Mouse (Mus musculus) heart, adult 18-20 months (tissue): ENCODE results near the gene Gatb. TPM values are rescaled to one million over a fixed set of nuclear protein-coding genes. Genes with fewer than 3 reads are reported as not detected.

Source experiments
- DNase-seq, 2 experiments: peaks; one replicate each; pipeline ENCODE4 v3.0.0; 2021 to 2022; ENCODE audit warnings: mixed read lengths in 1 of 2
- total RNA-seq, 2 experiments: library from RNA; stranded (reverse); gene quantifications; 2 replicates each; pipeline ENCODE4 v1.2.3; 2021

Gene Gatb
- total RNA-seq, 2 experiments from 2014 or later, result 52.3 to 52.6 TPM

DNA sequence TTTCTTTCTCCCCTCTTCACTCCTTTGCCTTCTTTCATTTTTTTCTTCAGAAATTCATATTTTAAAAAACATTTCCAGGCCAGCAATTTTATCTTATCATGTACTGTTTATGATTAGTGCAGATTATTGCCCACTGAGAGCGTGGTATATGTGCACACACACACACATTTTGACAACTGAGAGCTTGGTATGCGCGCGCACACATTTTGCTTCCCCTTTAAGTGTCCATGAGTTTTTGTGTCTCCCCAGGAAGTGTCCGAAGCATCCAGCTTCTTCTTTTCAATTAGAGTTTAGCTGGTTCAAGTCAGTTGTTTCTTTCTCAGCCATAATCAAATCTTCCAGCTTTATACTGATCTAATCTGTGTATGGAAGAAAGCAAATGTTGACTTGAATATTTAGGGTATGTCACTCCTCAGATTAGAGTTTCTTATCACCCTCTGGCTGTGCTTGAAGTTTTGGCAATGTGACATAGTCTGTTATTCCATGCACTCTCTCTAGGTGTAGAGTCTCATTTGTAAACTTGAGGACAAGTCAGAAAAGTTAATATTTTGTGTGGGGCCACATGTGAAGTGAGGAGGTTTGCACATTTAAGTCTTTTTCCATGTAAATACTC, 18.8 kb downstream of the Gatb start:
- no peak for DNase-seq

DNA sequence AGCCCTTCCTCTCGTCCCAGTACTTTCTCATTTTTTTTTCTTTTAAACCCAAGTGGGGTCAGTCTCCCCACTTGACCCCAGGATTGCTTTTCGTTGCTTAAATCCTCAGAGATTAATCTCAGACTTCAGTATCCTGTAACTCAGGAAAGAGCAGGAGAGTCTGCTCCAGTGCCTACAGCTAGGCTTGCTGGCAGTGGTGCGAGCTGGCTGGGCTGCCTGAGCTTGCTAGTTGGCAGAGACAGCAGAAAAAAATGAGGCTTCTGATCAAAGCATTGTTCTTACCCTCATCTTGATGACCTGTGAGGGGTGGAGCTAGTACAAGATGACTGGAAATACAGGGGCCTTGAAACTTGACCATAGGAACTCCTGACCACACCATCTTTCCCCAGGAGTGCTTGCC, 20.5 kb downstream of the Gatb start:
- no peak for DNase-seq

DNA sequence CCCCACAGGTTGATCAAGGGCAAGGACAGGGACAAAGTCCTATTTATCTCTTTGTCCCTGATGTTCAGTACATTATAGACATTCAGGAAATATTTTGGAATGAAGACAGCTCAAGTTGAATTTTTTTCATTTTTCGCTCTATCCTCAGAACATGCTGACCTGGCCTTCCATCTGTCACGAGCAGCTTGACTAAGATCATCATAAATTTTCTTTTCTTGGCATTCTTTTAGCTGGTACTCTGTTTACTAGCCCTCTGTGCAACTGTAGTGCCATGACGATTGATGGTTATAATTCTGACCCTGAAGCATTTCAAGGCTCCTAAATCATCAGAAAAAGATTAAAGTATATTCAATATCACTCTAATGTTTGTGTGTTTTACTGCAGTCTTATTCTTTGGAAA, 25.6 kb downstream of the Gatb start:
- no peak for DNase-seq

DNA sequence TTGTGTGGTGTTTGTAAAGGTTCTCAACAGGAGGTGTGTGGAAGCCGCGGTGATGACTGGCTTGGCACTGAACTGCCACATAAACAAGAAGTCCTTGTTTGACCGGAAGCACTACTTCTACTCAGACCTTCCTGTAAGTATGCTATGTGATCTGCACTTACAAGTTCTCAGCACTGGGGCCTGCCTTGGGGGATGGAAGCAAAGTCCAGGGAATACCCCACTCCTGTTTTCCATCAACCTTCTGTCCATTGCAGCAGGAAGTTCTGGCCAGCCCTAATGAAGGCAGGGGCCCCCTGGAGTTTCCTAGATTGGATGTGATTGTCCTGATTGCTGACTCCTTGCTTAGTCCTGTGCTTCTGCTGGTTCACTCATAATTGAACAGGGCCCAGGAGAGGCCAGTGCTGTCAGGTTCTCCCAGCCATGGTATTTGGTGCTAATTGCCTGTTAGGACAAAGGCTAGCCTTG, 28.0 kb downstream of the Gatb start:
- no peak for DNase-seq

DNA sequence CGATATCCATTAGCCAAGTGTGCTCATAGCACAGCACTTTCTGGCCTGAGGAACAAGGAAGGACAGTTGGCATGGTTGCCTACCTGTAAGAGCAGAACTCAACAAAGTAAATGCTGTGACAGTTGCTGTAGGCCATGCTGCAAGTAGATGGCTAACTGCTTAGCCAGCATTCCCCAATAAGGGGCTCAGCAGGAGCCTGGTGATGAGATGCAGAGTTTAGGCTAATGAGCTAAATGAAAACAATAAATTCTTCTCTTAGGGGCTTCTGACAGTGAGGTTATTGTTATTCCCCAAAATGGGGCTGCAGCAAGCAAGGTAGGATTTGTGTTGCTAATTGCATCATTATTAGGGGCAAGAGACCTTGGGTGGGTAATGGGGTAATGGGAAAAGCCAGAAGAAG, 29.9 kb downstream of the Gatb start:
- DNase-seq, result no peak

DNA sequence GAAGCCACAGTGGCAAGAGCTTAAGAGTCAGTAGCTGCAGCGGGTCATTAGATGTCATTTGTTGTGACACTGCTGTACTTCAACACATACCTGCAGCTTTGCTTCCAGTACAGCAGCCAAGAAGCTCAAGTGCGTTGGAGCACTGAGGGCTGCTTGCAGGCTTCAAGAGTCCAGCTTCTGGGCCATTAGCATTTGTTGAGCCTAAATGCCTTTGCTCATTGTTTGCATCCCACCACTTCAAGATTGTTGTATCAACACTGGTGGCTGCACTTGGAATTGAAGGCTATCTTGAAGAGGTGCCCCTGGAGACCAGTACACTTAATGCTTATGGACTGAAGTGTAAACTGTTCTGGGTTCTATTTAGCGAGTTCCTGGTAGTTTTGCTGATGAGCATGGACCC, 33.0 kb downstream of the Gatb start:
- DNase-seq, result no peak

DNA sequence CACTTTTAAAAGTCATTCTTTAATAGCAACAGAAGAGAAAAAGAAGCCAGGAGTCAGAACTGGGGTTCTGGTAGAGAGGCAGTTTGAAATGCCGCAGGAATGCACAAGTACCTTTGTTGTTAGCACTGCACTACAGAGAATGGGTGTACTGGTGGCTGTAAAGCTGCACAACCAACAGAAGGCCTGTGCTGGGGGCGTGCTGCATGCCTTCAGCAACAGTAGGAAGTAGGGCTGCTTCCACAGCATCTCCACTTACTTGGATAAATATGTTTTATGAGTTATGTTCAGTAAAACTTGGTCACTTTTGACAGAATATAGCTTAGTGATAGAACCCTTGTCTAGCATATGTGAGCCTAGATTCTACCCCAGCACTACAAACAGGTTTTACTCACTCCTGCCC, 33.8 kb downstream of the Gatb start:
- DNase-seq, result no peak

DNA sequence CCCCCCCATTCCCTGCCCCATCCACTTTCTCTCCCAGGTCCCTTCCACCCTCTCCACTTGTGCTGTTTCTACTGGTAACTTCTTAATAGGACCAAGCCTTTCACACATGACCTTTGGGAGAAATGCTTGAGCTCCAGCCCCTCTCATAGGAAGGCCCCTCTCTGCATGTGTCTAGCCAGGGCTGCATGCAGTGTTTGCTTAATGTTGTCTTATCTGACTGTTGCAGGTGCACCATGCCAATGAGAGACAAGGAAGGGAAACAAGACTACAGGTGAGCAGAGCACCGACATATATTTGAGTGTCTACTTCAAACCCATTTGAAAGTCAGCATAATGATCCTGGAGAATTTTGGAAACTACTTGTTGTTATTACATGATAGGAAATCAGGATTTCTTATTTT, 42.5 kb downstream of the Gatb start:
- no peak for DNase-seq

DNA sequence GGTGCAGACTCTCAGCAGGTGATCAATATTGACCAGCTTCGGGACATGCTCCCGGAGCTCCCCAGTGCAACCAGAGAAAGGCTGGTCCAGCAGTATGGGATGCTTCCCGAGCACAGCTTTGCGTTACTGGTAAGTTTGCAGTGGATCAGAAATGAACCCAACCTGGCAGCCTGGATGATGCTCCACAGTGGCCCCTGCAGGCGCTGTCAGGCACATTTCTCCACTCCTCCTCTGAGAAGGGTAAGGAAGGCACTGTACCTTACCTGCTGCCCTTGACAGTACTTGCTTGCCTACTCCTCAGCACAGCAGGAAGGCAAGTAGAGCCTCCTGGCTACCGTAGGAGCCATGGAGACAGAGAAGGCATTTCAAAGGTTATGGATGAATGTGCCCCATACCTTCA, 45.0 kb downstream of the Gatb start:
- DNase-seq, result no peak

DNA sequence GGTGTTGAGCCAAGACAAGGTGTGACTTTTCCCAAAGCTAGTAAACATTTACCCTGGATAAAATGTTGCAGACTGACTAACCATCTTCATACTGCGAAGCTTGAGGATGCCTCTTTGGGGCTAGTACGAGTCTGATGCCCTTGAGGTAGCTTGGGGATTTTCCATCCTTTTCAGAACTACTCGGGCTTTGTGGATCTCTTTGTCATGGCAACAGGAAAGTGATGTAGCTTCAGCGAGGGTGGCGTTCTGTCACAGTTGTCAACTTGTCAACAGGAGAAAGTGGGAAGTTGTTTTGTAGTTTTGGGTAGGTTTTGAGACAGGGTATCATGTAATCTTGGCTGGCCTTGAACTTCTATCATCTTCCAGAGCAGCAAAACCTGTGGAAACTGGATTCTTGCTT, 45.4 kb downstream of the Gatb start:
- no peak for DNase-seq

DNA sequence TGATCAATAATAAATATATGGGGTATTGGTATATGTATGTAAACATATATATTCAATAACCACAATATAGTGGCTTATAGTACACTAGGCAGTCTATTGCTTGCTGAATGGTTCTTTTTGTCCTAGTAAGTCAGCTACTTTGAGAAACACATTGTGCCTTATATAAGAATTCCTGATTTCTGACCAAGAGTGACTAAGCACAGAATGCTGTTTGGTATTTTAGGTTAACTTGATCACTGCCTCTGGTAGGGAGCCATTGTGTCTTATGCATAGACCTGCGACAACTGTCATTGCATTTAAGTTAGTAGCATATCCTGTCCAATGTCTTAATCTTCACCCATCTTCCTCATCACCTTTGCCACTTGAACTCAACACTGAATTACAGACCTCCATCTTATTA, 45.8 kb downstream of the Gatb start:
- DNase-seq, result no peak

DNA sequence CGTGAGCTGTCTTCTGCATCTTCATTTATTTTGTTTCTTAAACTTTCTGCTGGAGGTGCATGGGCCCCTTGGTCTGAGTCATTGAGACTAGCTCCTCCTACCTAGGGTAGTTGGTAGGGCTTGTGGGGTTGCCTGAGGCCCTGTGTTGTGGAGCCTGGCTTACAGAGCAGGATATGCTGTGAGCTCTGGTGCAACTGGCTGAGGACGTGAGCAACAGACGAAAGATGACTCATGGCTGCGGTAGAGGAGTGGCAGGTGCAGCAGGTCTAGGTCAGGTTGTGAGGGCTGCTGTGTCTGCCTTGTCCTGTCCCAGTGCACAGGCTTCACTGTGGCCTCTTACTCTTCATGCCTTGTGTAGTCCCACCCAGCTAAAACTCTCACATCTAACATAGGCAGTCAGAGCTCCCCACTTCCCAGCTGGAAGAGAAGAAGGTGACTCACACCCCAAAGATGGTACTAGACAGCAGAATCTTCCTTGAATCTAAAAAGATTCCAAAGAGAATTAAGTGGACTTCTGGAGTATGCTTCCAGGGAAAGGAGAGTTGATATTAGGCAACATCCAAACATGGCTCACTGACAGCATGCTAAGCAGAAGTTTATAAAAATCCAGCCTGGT, 56.1 kb downstream of the Gatb start:
- DNase-seq, result no peak

DNA sequence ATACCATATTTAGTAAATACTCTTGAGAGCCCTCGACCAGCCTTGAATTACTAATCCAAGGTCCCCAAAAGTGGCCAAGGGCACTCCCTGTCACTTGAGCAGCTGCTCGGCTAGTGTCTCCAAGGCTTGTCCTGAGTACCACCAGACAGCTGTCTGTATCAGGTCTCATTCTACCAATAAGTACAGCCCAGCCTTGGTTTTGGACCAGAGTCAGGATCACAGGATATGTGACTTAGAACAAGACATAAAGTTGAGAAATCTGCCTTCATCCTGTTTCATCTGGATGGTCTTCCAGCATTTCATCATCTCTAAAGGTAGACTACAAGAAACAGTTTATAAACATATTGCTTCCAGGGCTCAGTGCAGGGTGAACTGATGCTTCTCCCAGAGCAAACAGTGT, 59.8 kb downstream of the Gatb start:
- no peak for DNase-seq

DNA sequence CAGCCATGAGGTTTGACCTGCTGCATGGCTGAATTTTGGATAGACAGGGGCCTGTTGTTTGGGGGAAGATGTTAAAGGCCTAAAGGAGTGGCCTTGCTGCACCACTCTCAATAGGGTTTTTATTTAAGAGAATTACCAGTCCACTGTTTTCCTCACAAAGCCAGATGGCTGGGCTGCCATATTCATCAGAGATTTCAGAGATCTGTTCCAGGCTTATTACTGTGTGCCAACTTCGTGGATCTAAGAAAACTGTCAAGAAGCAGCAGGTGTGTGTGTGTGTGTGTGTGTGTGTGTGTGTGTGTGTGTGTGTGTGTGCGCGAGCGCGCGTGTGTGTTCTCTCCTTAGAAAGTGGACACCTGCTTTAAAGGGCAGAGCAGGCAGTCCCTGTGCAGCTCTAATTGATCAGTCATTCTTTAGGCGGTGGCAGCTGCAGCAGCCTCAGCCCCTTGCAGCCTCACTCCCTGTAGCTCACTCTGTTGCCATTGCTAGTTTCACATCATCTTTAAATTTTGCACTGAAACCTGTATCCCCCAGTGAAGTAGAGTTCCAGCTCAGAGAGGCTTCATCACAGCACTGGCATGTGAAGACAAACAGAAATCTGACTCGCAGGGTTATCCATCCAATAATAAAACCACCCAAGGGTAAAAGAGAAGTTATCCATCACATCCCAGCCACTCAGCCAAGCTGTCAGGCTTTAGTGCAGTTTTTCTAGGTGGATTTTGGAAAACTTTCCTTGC, 60.6 kb downstream of the Gatb start:
- DNase-seq, result no peak

DNA sequence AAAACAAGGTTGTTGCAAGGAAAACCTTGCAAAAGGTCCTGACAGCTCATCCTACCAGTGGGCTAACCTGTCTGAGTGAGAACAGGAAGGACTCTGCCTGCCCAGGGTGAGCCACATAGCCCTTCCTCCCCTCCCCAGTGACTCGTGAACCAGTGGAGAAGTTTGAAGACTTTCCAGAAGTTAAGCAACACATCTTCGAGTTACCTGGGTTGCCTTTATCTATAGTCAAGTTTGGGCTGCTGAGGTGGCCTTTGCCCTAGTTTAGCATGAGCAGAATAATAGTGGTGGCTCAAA, 61.2 kb downstream of the Gatb start:
- DNase-seq, result no peak

DNA sequence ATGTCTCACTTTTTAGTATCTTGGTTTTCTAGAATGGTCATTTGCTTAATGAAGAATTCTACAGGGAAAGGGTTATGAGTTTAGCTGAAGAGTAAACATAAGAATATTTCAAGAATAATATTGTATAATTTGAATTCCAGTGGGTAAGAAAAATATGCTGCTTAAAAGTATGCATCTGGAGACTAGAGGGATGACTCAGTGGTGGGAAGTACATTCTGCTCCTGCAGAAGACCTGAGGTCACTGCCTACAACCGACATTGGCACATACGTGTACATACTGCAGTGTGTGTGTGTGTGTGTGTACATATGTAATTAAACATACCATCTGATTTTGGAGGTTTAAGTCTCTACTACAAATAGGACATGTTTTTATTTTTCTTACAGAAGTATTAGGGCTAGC, 61.7 kb downstream of the Gatb start:
- no peak for DNase-seq

DNA sequence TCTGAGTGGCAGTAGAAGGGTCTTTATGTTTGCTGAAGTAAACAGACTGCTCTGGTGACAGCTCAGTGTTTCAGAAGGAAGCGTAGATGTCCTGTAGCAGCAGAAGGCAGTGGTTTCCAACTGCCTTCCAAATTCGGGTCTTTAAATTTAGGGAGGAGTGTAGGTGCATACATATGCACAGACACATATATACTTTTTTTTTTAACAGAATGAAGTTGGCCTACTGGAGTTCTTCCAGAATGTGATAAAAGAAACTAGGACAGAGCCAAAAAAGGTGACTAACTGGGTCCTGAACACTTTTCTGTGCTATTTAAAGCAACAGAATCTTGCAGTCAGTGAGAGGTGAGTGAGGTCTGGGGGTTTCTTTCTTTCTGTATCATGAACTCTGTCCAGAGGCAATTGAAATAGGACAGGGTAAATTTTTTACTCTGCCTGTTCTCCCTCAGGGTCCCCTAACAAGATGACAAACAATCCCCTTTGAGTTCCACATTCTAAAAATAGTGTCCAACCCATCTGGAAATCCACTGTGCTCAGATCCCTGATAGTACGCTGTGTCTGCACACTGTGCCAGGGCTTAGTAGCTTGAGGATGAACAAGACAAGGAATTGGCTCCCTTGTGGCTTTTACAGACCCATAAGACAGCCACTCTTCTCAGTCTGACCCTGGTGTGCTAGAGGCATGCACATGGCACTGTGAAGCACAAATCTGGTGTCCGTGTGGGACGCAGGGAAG, 63.0 kb downstream of the Gatb start:
- peak; percentile 23 to 39 for DNase-seq

DNA sequence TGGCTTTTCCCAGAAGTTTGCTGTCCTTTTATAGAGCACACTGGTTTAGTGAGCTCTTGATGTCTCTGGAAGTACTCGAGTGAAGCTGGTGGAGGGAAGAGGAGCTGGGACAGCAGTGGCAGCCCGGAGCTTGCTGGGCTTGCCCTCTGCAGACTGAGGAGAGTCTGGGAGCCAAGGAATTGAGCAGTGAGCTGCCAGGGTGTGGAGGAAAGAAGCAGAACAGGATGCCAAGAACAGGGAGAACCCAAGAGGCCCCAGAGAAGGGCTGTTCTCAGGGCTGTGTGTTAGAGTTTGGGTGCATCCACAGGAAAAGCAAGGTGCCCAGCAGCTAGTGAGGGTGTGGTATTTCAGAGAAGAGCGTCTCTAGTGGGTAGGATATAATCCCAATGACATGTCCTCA, 67.8 kb downstream of the Gatb start:
- peak in 1 of 2 experiments; percentile 13 for DNase-seq

DNA sequence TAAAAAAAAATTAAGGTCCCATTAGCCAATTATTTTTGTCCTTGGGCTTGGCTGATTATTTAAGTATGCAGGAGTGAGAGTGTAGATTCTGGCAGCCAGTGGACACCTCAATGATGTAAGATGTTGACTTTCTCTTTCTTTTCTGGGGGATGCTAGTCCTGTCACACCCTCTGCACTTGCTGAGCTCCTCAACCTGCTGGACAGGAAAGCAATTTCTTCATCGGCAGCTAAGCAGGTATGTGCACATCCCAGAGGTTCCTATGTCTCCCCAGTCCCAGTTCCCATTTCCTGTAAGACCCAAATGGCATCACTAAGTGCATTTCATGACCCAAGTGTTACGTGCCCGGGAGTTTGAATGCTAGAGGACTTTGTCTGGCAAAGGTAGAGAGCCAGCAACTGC, 70.9 kb downstream of the Gatb start:
- DNase-seq, result no peak

DNA sequence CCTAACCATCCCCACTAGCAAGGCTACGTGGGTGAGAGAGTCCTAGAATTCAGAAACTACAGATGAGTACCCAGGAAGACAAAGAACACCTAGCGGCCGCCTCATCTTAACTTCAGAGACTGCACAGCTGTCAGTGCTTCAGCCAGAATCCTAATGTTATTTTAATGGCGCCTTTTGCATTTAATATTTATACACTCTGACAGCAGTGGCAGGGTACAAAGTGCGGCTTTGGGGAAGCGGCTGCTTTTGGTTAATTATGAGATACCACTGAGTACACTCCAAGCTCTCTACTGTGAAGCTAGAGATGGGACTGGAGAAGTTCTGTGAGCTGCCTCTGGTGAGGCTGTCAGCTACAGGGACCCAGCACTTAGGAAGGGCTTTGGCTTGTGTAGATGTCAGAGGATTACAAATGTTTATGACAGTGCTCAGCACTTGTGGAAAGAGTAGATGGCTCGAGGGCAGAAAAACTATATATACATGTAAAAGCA, 71.6 kb downstream of the Gatb start:
- DNase-seq, result no peak

DNA sequence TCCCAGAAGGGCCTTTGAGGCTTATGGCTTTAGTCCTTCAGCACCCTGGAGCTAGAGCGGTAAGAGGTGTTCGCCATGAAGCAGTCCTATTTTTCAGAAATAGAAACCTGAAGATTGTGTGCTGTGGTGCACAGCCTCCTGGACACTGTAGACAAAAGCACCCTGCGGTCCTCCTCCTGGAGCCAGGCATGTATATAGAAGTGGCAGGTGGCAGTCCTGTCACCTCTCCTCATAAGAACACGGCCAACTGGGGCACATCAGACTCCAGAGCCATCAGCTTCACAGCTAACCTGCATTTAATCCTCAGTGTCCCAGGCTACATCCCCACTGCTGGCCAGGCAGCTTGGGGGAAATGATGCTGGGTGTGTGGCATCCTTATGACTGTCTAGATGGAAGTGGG, 75.3 kb downstream of the Gatb start:
- no peak for DNase-seq

DNA sequence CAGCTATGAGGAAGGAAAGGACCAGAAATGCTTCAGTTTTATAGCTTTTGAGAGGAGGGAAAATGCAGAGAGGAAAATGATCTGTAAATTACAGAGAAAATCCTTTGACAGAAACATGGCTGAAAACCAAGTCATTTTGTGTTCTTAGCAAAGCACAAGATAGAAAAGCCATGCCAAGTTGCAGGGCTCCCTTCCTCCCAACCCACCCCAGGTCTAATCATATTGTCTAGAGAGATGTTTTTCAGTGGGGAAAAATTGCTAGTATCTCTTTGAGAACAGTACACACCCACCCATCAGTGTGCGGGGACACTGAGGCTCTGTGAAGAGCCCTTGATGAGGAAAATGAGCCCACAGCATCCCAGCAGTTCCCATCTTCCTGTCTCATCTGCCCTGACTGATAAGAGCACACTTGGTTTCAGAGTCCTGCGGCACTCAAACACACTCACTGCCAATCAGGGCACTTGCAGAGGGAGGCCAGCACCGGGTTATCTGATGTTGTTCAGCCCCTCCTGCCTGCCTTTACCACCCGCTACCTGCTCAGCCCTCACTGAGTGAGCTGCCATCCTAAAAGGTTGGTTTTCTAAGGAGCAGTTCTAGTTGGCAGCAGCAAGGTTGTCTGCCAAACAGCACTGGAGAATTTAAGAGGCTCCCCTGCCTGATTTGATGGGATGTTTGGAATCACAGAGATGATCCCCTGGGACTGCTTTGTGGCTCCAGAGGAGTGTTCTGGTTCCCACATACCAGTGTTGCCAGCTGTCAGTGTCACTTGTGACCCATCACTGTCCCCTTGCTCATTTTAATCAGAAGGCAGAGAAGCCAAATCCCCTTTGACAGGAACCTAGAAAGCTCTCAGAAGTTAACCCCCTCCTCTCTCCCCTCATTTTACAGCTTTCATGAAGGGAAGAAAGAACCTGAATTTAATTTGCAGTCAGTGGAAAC, 79.1 kb downstream of the Gatb start:
- DNase-seq, result no peak
